Mouse (Mus musculus): ENCODE results near the gene Pbdc1. TPM values are rescaled to one million over a fixed set of nuclear protein-coding genes. Genes with fewer than 3 reads are reported as not detected.

Gene Pbdc1
- polyA plus RNA-seq (2015; fragmentation: Illumina TruSeq; extraction: RNeasy Lipid Tissue Mini Kit (QIAGEN cat#74804); ENCODE audit: insufficient read depth, low read depth, low replicate concordance): 6.6 TPM

GRCm38 (mm10) chrX:105079615-105080092, at the start of gene Pbdc1:
Pbdc1 (plus strand) TSS chrX:105079756.

GRCm38 (mm10) chrX:105120275-105121226, 41.0 kb downstream of the Pbdc1 start, which contains the start of gene Magee1:
Magee1 (plus strand) TSS chrX:105120378.

Other genes with a start within 250 kb of the Pbdc1 start
- gene Magee2, start 222.5 kb upstream of the Pbdc1 start, polyA plus RNA-seq (2015; fragmentation: Illumina TruSeq; extraction: RNeasy Lipid Tissue Mini Kit (QIAGEN cat#74804); ENCODE audit: insufficient read depth, low read depth, low replicate concordance): not detected
- 2.3 TPM for gene Magee1, start 40.6 kb downstream of the Pbdc1 start, polyA plus RNA-seq (2015; fragmentation: Illumina TruSeq; extraction: RNeasy Lipid Tissue Mini Kit (QIAGEN cat#74804); ENCODE audit: insufficient read depth, low read depth, low replicate concordance)

All from pancreas, adult 10 weeks (tissue).